Mouse (Mus musculus) heart, adult 18-20 months (tissue): ENCODE results near the gene Casc1. TPM values are rescaled to one million over a fixed set of nuclear protein-coding genes. Genes with fewer than 3 reads are reported as not detected.
A peak's percentile ranks its signal among the peaks of the same experiment; 100 is the strongest.

Experiments used
- DNase-seq, 2 experiments: peaks; one replicate each; pipeline ENCODE4 v3.0.0; 2021 to 2022; ENCODE audit warnings: mixed read lengths in 1 of 2
- total RNA-seq, 2 experiments: library from RNA; stranded (reverse); gene quantifications; 2 replicates each; pipeline ENCODE4 v1.2.3; 2021

The Casc1 gene
- total RNA-seq, 2 experiments from 2014 or later: 1.2 TPM

GRCm38 (mm10) chr6:145204440-145204839 lies 6.4 kb downstream of the Casc1 start:
- no peak for DNase-seq

- DNase-seq: no peak
Observed at GRCm38 (mm10) chr6:145202432-145203125, 8.2 kb downstream of the Casc1 start.

- DNase-seq: no peak
Observed at GRCm38 (mm10) chr6:145197949-145198686, 12.7 kb downstream of the Casc1 start.

- no peak for DNase-seq
Observed at GRCm38 (mm10) chr6:145193446-145193845, 17.4 kb downstream of the Casc1 start.

- no peak for DNase-seq
Observed at GRCm38 (mm10) chr6:145193038-145193437, 17.8 kb downstream of the Casc1 start.

- DNase-seq: peak in 1 of 2 experiments; percentile 55
Observed at GRCm38 (mm10) chr6:145187093-145188088, 23.4 kb downstream of the Casc1 start.

GRCm38 (mm10) chr6:145186096-145186495 lies 24.7 kb downstream of the Casc1 start:
- no peak for DNase-seq

GRCm38 (mm10) chr6:145182044-145182443 lies 28.8 kb downstream of the Casc1 start:
- DNase-seq: peak; percentile 81 to 85

- DNase-seq: peak in 1 of 2 experiments; percentile 76
Observed at GRCm38 (mm10) chr6:145179665-145180064, 31.1 kb downstream of the Casc1 start.

GRCm38 (mm10) chr6:145176474-145176873 lies 34.3 kb downstream of the Casc1 start:
- DNase-seq: no peak

GRCm38 (mm10) chr6:145175571-145175981 lies 35.2 kb downstream of the Casc1 start:
- no peak for DNase-seq

- DNase-seq: peak; percentile 90 to 92
Observed at GRCm38 (mm10) chr6:145173781-145174191, 37.0 kb downstream of the Casc1 start.

- DNase-seq: no peak
Observed at GRCm38 (mm10) chr6:145171892-145172606, 38.8 kb downstream of the Casc1 start.

GRCm38 (mm10) chr6:145160581-145160980 lies 50.2 kb downstream of the Casc1 start:
- no peak for DNase-seq

- DNase-seq: no peak
Observed at GRCm38 (mm10) chr6:145158619-145159018, 52.2 kb downstream of the Casc1 start.

GRCm38 (mm10) chr6:145149054-145149453 lies 61.8 kb downstream of the Casc1 start:
- peak in 1 of 2 experiments; percentile 42 for DNase-seq

GRCm38 (mm10) chr6:145147716-145148115 lies 63.1 kb downstream of the Casc1 start:
- DNase-seq: no peak

GRCm38 (mm10) chr6:145145173-145145572 lies 65.6 kb downstream of the Casc1 start:
- DNase-seq: no peak

GRCm38 (mm10) chr6:145141827-145142226 lies 69.0 kb downstream of the Casc1 start:
- DNase-seq: no peak

GRCm38 (mm10) chr6:145140706-145141105 lies 70.1 kb downstream of the Casc1 start:
- no peak for DNase-seq

GRCm38 (mm10) chr6:145139776-145140475 lies 70.9 kb downstream of the Casc1 start:
- DNase-seq: no peak
